Mouse (Mus musculus): ENCODE data around the gene Ccdc58. TPM values are rescaled to one million over a fixed set of nuclear protein-coding genes. Genes with fewer than 3 reads are reported as not detected.
A peak's percentile ranks its signal among the peaks of the same experiment; 100 is the strongest.
"Not testable (repeated sequence)": the region's sequence is repeated elsewhere in the genome, so short reads cannot be mapped to it uniquely, and the experiment has no call there.

The Ccdc58 gene
- polyA plus RNA-seq, 1 experiment from 2014 or later, result 49.8 TPM

DNA sequence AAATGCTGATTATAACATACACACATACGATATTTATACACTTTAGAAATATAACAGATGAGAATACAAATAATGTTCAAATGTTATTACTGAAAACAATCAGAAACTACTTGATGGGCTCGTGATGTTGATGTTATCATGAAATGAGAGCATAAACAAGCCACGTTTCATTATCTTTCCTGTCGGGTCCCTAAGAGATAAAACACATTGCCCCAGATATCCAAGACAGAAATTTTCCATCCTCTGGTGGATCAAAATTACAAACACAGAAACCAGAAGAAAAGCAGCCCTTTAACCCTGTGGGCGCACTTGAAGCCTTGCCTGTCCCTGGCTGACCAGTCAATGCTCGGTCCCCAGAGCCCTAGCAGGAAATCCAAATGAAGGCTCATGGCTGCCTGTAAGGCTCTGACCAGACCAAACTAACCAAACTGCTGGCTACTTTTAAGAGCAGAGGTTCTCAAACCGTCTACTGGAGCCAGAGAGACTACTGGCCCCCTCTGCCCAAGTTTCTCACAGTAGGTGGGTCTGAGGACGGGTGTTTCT is 13.5 kb upstream of the Ccdc58 start:
- Histone ChIP-seq H3K4me1 (replicated peaks; ENCODE audit: control insufficient read depth, insufficient read depth) (no peaks in the 10 kb centered on the region), H3K4me3 (ENCODE audit: low read depth, low read length) (no peak overlapping the region), H3K27me3 (ENCODE audit: control insufficient read depth, insufficient read depth, low read length) (no peaks in the 10 kb centered on the region), H3K9me3 (ENCODE audit: control insufficient read depth, low read length) (no peaks in the 10 kb centered on the region), H3K9ac (ENCODE audit: low read length) (no peak overlapping the region), H3K36me3 (ENCODE audit: control insufficient read depth, insufficient read depth, low read length) (no peaks in the 10 kb centered on the region; the same call in 1 of the 2 replicates), H3K4me2 (replicated peaks; ENCODE audit: low read depth) (no peak overlapping the region), H3K27ac (replicated peaks) (no peak overlapping the region; the same call in 1 of the 2 replicates)
- 56% methylated on average over 8 of the region's 8 CpGs for WGBS
- TF ChIP-seq CTCF (IDR thresholded peaks at IDR 0.05; ENCODE audit: low read depth) (no peak), EP300 (optimal IDR thresholded peaks at IDR 0.05) (no peak)
- DNase-seq (ENCODE audit: low spot score) (no peak), ATAC-seq (ENCODE audit: low FRiP score, low TSS enrichment) (no peak)

DNA sequence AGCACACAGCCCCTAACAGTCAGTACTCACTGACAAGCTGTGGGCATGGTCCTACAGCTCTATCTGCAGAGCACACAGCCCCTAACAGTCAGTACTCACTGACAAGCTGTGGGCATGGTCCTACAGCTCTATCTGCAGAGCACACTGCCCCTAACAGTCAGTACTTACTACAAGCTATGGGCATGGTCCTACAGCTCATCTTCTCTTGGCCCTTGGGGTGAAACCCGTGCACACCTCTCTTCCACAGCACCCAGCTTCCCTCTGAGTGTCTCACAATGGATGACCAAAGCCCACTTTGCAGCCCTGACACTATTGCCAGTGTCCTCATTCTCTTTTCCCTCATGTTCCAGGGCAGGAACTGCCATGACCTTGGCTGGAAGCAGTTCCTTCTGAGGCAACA is 9.0 kb upstream of the Ccdc58 start:
- ATAC-seq (ENCODE audit: low FRiP score, low TSS enrichment); H3K9me3 ChIP-seq (ENCODE audit: control insufficient read depth, low read length); H3K4me1 ChIP-seq (replicated peaks; ENCODE audit: control insufficient read depth, insufficient read depth); H3K9ac ChIP-seq (ENCODE audit: low read length); H3K36me3 ChIP-seq (ENCODE audit: control insufficient read depth, insufficient read depth, low read length); H3K27me3 ChIP-seq (ENCODE audit: control insufficient read depth, insufficient read depth, low read length); H3K27ac ChIP-seq (replicated peaks); H3K4me3 ChIP-seq (ENCODE audit: low read depth, low read length); DNase-seq (ENCODE audit: low spot score); H3K4me2 ChIP-seq (replicated peaks; ENCODE audit: low read depth): not testable (repeated sequence)
- WGBS, result 68% methylated on average over 1 of the region's 1 CpGs

DNA sequence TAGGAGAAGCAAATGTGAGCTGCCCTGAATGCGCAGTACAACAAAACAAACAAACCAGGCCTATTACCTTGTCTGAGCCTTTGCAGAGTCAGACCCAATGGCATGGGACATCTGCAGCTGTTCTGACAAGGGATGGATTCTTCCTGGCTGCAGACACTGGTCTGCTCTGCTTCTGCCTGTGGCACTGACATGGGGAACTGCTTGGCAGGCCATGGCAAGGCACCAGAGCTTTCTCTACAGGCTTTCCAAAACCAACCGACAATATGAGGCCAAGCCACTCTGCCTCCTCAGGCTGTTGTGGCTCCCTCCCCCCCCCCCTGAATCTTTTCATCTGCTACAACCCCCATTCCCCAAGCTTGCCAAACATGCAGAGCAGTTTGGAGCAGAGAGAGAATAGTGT is 8.2 kb upstream of the Ccdc58 start:
- Histone ChIP-seq H3K27ac (replicated peaks) (0 out of 2 replicates have a peak overlapping the region, but pooled peaks have one; percentile 35), H3K9me3 (ENCODE audit: control insufficient read depth, low read length) (no peaks in the 10 kb centered on the region), H3K27me3 (ENCODE audit: control insufficient read depth, insufficient read depth, low read length) (no peaks in the 10 kb centered on the region), H3K9ac (ENCODE audit: low read length) (no peak overlapping the region), H3K36me3 (ENCODE audit: control insufficient read depth, insufficient read depth, low read length) (no peaks in the 10 kb centered on the region), H3K4me1 (replicated peaks; ENCODE audit: control insufficient read depth, insufficient read depth) (no peaks in the 10 kb centered on the region), H3K4me2 (replicated peaks; ENCODE audit: low read depth) (no peak overlapping the region), H3K4me3 (ENCODE audit: low read depth, low read length) (no peak overlapping the region)
- DNase-seq (ENCODE audit: low spot score) (no peak), ATAC-seq (ENCODE audit: low FRiP score, low TSS enrichment) (no peak)
- WGBS, result 62% methylated on average over 2 of the region's 2 CpGs
- no peak for TF ChIP-seq CTCF (IDR thresholded peaks at IDR 0.05; ENCODE audit: low read depth)
- TF ChIP-seq EP300 (optimal IDR thresholded peaks at IDR 0.05), result no peak

DNA sequence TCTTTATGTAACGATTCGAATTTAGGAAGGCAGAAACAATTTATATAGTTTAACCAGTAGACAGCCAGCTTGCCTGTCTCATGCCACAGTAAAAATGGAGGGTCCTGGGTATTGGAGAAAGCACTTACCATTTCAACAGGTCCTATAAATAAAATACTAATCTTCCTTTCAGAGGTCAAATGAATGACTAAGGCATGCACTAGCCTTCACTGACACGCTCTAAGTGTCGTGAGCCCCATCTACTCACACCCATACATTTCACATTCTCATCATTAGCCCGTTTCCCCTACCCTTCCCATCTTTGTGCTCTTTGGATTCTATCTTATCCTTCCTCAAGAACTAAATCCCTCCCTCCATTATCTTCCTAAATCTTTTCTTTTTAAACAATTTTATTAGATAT is 6.6 kb upstream of the Ccdc58 start:
- no peak for DNase-seq (ENCODE audit: low spot score)
- Histone ChIP-seq H3K4me3 (ENCODE audit: low read depth, low read length) (no peak overlapping the region), H3K27me3 (ENCODE audit: control insufficient read depth, insufficient read depth, low read length) (no peaks in the 10 kb centered on the region), H3K4me2 (replicated peaks; ENCODE audit: low read depth) (no peak overlapping the region), H3K27ac (replicated peaks) (no peak overlapping the region), H3K9me3 (ENCODE audit: control insufficient read depth, low read length) (no peaks in the 10 kb centered on the region), H3K4me1 (replicated peaks; ENCODE audit: control insufficient read depth, insufficient read depth) (no peaks in the 10 kb centered on the region), H3K36me3 (ENCODE audit: control insufficient read depth, insufficient read depth, low read length) (no peaks in the 10 kb centered on the region), H3K9ac (ENCODE audit: low read length) (no peak overlapping the region)
- WGBS, result 75% methylated on average over 5 of the region's 5 CpGs
- TF ChIP-seq CTCF (IDR thresholded peaks at IDR 0.05; ENCODE audit: low read depth), result no peak
- no peak for TF ChIP-seq EP300 (optimal IDR thresholded peaks at IDR 0.05)
- ATAC-seq (ENCODE audit: low FRiP score, low TSS enrichment), result no peak

DNA sequence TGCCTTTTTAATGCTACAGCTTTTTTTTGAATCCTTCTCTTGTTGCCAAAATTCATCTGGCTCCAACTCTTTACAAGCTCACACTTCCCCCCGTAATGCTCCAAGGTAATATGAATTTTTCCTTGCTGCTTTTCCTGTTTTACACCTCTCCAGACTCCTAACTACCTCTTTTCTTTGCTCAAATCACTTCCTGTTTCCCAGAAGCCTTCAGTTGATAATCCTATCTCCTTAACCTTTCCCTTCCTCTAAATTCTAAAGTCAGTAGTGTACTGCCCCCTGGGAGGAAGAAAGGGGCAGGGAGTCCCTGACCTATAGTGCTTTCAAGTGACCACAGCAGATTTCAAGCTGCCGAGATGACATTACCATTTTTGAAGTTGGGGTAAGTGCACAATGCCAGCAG is 3.8 kb upstream of the Ccdc58 start:
- 59% methylated on average over 2 of the region's 2 CpGs for WGBS
- TF ChIP-seq CTCF (IDR thresholded peaks at IDR 0.05; ENCODE audit: low read depth) (0 out of 2 replicates have a peak, but pooled peaks have one; percentile 12), EP300 (optimal IDR thresholded peaks at IDR 0.05) (no peak)
- ATAC-seq (ENCODE audit: low FRiP score, low TSS enrichment) (no peak), DNase-seq (ENCODE audit: low spot score) (no peak)
- Histone ChIP-seq H3K27me3 (ENCODE audit: control insufficient read depth, insufficient read depth, low read length) (no peaks in the 10 kb centered on the region), H3K4me3 (ENCODE audit: low read depth, low read length) (no peak overlapping the region), H3K27ac (replicated peaks) (peak overlapping the region; percentile 49; the same call in 1 of the 2 replicates), H3K9ac (ENCODE audit: low read length) (no peak overlapping the region), H3K36me3 (ENCODE audit: control insufficient read depth, insufficient read depth, low read length) (no peaks in the 10 kb centered on the region), H3K9me3 (ENCODE audit: control insufficient read depth, low read length) (no peaks in the 10 kb centered on the region), H3K4me2 (replicated peaks; ENCODE audit: low read depth) (no peak overlapping the region), H3K4me1 (replicated peaks; ENCODE audit: control insufficient read depth, insufficient read depth) (no peaks in the 10 kb centered on the region)

DNA sequence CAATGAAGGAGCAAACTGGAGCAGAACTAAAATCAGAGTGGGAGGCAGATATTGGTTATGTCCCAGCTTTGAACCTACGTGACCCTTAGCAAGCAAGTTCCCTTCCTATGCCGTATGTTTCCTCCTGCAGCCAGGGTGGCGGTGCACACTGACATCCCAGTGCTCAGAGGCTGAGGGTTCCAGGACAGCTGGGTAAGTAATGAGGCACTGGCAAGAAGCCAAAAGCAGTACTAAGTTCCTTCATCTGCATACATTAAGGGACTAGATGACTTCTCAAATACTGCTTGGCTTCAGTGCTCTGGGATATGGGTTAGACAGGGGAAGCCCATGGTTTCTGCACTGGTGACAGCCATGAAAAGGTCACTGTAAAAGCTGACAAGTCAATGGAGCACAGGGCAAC is 3.1 kb upstream of the Ccdc58 start:
- DNase-seq (ENCODE audit: low spot score) (no peak), ATAC-seq (ENCODE audit: low FRiP score, low TSS enrichment) (no peak)
- no peak overlapping the region for H3K4me3 ChIP-seq (ENCODE audit: low read depth, low read length)
- H3K9me3 ChIP-seq (ENCODE audit: control insufficient read depth, low read length), result no peaks in the 10 kb centered on the region
- TF ChIP-seq EP300 (optimal IDR thresholded peaks at IDR 0.05) (no peak), CTCF (IDR thresholded peaks at IDR 0.05; ENCODE audit: low read depth) (no peak)
- peak overlapping the region; percentile 49 for H3K27ac ChIP-seq (replicated peaks)
- H3K4me2 ChIP-seq (replicated peaks; ENCODE audit: low read depth), result no peak overlapping the region
- no peaks in the 10 kb centered on the region for H3K27me3 ChIP-seq (ENCODE audit: control insufficient read depth, insufficient read depth, low read length)
- no peaks in the 10 kb centered on the region for H3K36me3 ChIP-seq (ENCODE audit: control insufficient read depth, insufficient read depth, low read length)
- 43% methylated on average over 3 of the region's 3 CpGs for WGBS
- no peak overlapping the region for H3K9ac ChIP-seq (ENCODE audit: low read length)
- no peaks in the 10 kb centered on the region for H3K4me1 ChIP-seq (replicated peaks; ENCODE audit: control insufficient read depth, insufficient read depth)

Data from stomach, postnatal 0 days (tissue).